Mouse (Mus musculus) liver, adult 2 months (tissue): ENCODE data around the gene Bcas3.

Experiments
- CTCF ChIP-seq: fragments of 200-500 bp; IDR thresholded peaks from 2 replicates; pipeline ENCODE4 v1.5.1; 2011; ENCODE audit warnings: low read depth, low read length, control low read depth
- POLR2A ChIP-seq: fragments of 200-500 bp; IDR thresholded peaks from 2 replicates; pipeline ENCODE4 v1.6.1; 2011; ENCODE audit warnings: low read length, control low read depth; ENCODE audit not compliant: insufficient read depth; ENCODE audit errors: extremely low read depth

GRCm38 (mm10) chr11:85737227-85737626, 384.3 kb downstream of the Bcas3 start:
- no peak for TF ChIP-seq POLR2A
- no peak for TF ChIP-seq CTCF
